Mouse (Mus musculus) hematopoietic stem cell, adult 5-6 weeks (primary cell): Measurements from ENCODE around the gene Cdhr3. TPM values are rescaled to one million over a fixed set of nuclear protein-coding genes. Genes with fewer than 3 reads are reported as not detected.
"Not testable (repeated sequence)": the region's sequence is repeated elsewhere in the genome, so short reads cannot be mapped to it uniquely, and the experiment has no call there.

Experiments
- ATAC-seq, 2 experiments: fragments of 125-278 bp in 1 of 2; replicated peaks in 1 of 2; 2 replicates each; pipeline ENCODE4 v1.8.0; 2016 to 2017; ENCODE audit warnings: inconsistent platforms in 2 of 2, mild to moderate bottlenecking in 2 of 2, moderate number of reproducible peaks in 2 of 2, low read depth in 1 of 2, moderate TSS enrichment in 1 of 2; ENCODE audit not compliant: low FRiP score in 2 of 2, poor library complexity in 2 of 2, severe bottlenecking in 2 of 2, insufficient read depth in 1 of 2, low TSS enrichment in 1 of 2
- total RNA-seq: library from RNA; stranded (forward); fragments of 172-1452, 232-1000 nt; gene quantifications from 2 replicates; pipeline ENCODE4 v1.2.3, GENCODE M21; 2017

The Cdhr3 gene
- total RNA-seq, 1 experiment from 2014 or later = not detected

DNA sequence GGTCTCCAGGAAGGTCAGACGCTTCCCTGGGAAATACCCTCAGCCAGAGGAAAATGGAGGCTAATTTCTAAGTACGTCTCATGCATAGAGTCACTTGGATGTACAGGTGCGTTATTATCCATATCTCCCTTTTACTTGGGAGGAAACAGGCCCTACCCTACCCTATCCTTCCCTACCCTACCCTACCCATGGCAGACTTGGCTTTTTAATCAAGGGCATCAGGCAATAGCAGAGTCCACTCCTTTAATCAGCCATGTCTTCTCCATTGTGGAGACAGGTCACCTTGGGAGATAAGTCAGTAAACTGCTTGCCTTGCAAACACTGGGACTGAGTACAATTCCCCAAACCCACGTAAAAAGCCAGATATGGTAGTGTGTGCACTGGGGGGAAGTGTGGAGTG is 70.9 kb downstream of the Cdhr3 start:
- no peak for ATAC-seq

DNA sequence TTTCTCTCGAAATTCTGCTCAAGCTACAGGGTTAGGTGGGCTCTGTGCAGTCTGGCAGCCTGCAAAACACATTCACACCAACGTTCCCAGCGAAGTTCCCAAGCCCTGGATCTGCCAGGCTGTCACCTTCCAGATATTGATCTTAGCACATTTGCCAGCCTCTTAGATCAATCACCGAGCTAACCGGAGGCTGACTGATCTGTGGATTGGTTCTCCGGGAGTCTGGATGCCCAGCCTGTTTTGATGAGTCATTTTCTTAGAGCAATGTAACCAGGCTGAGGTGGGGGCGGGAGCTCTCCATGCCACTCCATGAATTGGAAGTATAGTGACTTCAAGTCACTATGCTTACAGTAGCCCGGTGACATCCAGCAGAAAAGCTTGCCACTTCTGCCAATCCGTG is 71.5 kb downstream of the Cdhr3 start:
- no peak for ATAC-seq

- no peak for ATAC-seq
These were observed 72.7 kb downstream of the Cdhr3 start for GRCm38 (mm10) chr12:33020011-33020410.

- no peak for ATAC-seq
These were observed 74.1 kb downstream of the Cdhr3 start for GRCm38 (mm10) chr12:33018601-33019000.

- ATAC-seq = peak; percentile 82 to 85
These were observed 75.6 kb downstream of the Cdhr3 start for GRCm38 (mm10) chr12:33016824-33017705.

DNA sequence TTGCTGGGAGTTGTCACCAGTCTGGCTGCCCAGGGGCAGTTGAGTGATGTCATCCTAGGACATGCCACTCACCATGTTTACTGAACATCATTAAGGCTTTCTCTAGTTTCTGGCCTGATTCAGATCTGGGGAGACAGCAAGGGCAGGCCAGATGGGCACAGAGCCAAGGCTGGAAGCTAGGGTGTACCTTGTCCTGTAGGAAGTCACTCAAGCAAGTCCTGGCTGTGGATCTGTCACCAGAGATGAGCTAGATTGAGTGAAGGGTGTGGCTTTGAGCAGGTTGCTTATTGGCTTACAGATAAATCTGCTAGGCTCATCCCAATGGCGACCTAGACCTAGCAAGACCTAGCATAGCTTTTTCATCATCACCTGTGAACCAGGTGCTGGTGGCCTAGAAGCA is 77.6 kb downstream of the Cdhr3 start:
- no peak for ATAC-seq

- ATAC-seq = no peak
These were observed 78.5 kb downstream of the Cdhr3 start for GRCm38 (mm10) chr12:33014050-33014796.

DNA sequence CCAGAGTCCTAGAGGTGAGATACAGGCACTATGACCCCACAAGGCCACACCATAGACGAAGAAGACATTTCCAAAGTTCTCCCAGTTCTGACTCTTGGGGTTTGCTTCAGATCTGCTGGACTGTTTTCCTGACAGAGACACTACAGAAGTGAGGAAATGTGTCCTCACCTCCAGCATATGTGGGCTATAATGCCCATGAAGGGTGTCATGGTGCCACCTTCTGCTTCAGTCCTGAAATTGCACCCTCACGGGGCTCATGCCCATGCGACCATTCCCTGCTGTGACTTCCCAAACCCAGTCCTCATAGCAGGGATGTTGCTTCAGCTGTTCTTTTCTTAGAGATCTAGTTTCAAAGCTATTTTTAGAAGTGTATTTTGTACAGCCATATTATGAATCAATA is 82.6 kb downstream of the Cdhr3 start:
- peak; percentile 85 to 90 for ATAC-seq

DNA sequence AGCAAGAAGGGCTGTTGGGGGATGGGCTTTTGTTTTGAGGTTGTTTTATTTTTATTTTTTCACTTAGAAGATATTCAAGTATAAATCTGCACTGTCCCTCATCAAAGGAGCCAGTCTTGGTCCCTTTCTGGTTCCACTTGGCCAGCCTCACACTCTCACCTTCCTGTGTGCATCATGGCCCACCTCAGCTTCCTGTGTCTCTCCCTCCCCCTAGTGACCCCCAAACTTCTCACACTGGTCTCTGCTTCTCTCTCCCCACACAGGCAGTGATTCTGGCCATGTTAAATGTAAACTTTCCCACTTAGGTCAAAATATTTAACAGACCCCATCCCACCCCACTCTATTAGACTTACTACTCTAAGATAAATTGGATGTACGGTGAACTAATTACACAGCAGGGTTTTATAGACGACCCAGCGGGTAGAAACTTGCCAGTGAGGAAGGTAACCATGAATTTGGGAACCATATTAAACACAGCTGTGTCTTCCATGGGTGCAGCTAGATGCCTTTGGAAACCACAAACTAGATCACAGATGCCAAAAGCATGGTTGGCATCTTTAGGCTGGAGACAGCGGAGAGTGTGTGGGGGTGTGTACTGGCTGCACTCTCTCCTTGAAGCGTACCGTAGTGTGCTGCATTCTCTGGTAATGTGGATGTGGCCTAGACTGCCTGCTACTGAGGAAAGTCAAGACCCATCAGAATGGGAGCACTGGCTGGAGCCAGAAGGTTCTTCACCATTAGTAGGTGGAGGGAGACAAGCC is 83.3 kb downstream of the Cdhr3 start:
- ATAC-seq = 0 out of 4 replicates have a peak, but pooled peaks of 1 of the 2 experiments have one; percentile 23

GRCm38 (mm10) chr12:33008305-33009110 is 84.2 kb downstream of the Cdhr3 start:
- ATAC-seq = peak in 1 of 2 experiments; percentile 20; a peak in 1 of 4 replicates

- no peak for ATAC-seq
These were observed 85.5 kb downstream of the Cdhr3 start for GRCm38 (mm10) chr12:33007176-33007575.

DNA sequence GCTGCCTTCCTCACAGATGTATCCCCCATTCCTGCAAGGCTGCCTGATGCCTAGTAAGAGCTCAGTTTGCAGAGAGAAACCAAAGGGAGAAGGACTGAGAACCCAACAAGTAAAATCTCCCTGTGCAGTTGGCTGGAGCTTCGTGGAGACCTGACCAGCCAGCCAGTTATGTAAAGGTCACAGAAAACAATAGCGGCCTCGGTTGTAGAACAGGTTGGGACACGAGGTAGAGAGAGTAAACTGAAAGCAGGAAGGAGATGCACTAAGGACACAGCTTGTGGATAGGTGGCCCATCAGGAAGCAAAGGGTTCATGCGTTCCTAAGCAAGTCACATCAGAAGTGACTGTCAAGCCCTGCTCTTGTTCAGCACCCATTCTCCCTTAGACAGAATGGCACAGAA is 86.8 kb downstream of the Cdhr3 start:
- ATAC-seq = no peak

DNA sequence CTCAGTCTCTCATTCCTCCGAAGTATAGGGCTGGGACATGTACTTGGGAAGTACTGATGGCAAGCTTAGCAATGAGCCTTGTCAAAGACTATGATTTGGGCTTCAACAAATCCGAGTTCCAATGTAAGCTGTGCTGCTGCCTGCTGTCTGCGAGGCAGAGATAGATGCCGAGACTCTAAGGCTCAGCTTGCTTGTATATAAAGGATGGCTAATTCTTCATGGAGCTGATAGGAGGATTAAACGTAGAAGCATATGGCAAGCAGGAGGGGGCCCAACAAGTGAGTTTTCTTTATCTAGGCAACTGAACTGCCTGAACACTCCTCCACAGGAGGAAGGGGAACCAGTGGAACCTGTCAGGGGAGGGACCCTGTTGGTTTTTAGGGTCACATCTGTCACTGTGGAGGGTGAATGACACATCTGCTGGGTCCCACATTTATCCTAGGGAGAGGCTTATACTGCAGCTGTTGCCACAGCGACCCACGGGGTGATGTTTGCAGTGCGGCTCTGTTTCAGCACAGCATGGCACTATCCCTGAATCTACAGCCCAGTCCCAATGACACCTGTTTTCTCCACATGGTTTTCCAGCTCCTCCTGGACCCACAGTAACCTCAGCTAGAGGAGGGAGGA is 89.2 kb downstream of the Cdhr3 start:
- no peak for ATAC-seq

DNA sequence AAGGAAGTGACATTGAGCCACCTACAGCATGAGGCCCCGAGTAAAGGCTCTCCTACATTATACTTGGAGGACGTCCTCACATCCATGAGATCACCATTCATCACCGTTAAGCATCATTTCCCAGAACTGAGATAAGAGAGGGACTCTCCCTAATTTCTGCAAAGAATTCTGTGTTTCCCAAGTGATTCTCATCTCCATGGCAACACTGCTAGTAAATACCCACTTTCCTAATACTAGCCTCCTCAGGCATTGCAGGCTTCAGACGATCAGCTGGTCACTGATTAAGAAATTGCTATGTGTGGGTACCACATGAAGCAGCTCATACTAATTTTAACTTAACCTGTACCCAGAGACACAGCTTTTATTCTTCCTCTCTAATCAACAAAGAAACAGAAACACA is 92.3 kb downstream of the Cdhr3 start:
- no peak for ATAC-seq

DNA sequence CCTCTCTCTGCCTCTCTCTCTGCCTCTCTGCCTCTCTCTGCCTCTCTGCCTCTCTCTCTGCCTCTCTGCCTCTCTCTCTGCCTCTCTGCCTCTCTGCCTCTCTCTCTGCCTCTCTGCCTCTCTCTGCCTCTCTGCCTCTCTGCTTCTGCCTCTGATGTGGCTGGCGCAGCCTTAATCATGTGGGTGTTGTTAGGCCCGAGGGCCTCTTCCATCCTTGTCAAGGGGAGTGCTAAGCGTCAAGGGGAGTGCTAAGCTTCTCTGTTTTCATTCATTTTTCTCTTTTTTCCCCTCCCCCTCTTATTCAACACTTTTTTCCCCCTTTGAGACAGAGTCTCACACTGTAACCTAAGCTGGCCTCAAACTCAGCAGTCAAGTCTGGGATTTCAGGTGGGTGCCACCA is 92.9 kb downstream of the Cdhr3 start:
- not testable (repeated sequence) for ATAC-seq

GRCm38 (mm10) chr12:32998766-32999165 is 93.9 kb downstream of the Cdhr3 start:
- peak; percentile 22 to 36; a peak in 1 of 4 replicates for ATAC-seq
